Mouse (Mus musculus) megakaryocyte progenitor cell, adult 5-6 weeks (primary cell): ENCODE measurements around the gene Gm826. TPM values are rescaled to one million over a fixed set of nuclear protein-coding genes. Genes with fewer than 3 reads are reported as not detected.

Experiments
- ATAC-seq: replicated peaks from 2 replicates; pipeline ENCODE4 v1.8.0; 2016; ENCODE audit warnings: mild to moderate bottlenecking, moderate TSS enrichment, inconsistent platforms; ENCODE audit not compliant: poor library complexity
- total RNA-seq, 2 experiments: library from RNA; stranded (forward) in 1 of 2; stranded (reverse) in 1 of 2; fragments of 157-497, 149-512 nt in 1 of 2; fragments of 200-1000 nt in 1 of 2; gene quantifications; 2 replicates each; pipeline versions ENCODE4 v1.2.3 to v1.2.4; 2015 to 2017

The Gm826 gene
- total RNA-seq, 2 experiments from 2014 or later, result not detected

DNA sequence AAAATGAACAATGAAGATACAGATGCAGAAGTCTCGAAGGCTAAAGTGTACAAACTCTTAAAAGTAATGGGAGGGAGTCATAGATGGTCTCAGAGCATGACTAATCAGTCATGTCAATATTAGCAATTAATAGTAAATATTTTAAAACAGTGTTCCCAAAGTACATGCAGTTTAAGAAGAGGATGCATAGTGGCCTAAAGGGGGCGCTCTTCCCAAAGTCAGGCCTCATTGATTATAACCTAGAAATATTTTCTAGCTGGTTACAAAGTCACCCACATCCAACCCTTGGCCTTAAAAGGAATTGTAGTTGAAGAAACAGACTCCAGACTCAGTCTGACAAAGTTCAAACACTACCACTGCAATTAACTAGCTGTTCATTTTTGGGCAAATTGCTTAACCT, 20.4 kb upstream of the Gm826 start:
- no peak for ATAC-seq

DNA sequence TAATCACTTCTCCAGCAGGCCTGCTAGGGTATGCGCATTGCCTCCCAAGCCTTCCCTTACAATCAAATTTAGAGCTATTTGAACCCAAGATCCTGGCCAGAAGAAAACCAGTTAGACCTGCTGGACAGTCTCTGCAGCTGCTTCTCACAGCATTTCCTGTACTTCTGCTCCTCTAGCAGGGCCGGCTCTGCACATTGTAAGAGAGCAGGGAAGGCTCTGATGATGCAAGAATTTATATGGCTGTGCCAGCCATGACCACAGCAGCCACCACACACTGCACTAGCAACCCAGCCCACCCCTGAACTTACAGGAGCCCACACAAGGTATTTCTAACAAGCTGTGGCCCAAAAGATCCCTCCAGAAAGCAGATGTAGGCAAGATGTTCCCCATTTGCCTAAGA, 19.6 kb upstream of the Gm826 start:
- peak; percentile 92 for ATAC-seq

DNA sequence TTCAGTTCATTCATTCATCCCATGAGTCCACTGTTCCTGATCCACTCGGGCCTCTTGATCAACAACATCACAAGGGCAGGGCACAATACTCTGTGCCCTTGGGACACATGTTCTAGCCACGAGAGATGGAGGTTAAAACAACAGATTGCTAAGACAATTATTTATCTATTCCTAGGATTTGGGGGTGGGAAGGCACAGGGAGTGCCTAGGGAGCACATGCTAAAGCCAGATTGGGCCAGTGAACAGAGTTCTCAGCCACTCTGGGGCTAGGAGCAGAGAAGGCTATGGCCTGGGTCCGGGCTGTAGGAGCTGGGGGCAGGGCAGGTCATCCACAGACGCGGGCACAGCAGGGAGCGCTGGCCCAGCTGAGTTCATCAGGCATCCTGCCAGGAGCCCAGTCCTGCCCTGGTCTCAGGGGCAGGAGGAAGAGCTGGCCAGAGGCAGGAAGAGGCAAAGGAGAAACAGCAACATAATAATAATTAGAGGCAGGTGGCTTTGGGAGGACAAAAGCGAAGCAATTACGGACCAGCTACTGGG, 17.1 kb upstream of the Gm826 start:
- no peak for ATAC-seq

DNA sequence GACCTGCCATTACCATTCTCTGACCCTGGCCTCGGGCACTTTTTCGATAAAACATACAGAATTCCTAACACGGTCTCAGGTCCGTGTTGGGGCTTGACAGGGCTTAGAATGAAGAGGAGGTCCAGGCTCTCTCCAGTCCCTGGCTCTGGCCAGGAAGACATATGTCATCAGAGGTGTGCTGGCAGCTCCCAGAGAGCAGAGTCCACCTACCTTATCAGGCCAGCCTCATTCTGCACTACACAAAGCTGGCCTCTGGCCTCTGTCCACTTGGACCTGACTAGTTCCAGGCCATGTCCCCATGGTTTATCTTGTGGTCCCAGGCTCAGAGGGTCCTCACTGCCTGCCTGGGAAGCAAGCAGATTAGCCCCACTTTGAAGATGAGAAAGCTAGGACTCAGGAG, 15.6 kb upstream of the Gm826 start:
- ATAC-seq, result no peak

DNA sequence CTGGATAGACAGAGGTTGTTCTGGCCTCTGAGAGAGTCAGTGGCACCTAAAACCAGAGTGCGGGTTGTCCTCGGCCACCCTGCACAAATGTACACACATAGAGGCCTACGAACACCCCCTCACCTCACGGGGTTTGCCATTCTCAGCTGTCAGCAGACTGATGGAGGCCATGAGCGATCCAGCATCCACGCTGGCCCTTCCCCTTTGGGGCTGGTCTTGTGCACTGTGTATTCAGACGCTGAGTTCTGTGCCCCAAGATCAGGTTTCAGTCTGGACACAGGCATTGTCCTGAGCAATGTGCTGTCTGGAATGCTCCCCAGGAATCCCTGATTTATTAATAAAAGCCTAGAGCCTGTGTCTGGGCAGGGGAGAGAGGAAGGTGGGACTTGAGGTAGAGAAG, 14.8 kb upstream of the Gm826 start:
- no peak for ATAC-seq

DNA sequence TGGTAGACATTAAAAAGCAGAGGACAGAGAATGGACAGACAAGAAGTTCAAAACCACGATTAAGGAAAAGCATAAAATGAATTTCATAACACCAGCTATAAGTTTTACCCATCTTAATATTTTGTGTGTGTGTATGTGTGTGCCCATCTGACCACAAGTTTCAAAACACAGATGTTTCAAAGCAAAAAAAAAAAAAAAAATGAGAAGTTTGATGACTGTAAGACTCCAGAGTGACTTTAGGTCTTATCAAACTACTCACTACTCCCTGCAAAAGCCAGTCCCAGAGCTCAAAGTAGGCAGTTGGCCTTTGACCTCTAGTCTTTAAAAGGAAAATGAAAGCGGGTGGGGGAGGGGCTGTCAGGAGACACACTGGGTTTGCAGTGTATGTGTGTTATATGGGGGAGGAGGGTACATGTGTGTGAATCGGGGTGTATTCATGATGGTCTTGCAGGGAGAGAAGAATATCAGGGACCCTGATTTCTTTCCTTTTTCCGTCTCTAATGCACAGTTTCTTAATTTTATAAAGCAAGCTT, 14.2 kb upstream of the Gm826 start:
- peak; percentile 84 for ATAC-seq

DNA sequence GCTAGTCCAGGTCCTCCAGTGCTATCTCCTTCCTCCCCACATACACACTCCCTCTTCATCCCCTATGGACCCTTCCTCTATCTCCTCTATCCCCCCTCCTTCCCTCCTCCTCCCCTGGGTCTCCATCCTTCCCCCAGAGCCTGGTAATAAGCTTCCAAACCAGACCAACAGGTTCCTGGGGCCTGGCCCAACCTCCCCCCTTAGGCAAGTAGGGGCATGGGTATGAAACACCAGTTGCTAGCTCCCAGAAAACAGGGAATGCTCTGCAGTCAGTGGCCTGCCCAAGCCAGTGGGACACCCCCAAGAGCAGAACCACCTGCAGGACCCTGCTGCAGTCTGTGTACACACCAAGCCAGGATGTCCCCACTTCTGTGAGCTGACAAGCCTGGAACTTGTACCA, 11.7 kb upstream of the Gm826 start:
- no peak for ATAC-seq

DNA sequence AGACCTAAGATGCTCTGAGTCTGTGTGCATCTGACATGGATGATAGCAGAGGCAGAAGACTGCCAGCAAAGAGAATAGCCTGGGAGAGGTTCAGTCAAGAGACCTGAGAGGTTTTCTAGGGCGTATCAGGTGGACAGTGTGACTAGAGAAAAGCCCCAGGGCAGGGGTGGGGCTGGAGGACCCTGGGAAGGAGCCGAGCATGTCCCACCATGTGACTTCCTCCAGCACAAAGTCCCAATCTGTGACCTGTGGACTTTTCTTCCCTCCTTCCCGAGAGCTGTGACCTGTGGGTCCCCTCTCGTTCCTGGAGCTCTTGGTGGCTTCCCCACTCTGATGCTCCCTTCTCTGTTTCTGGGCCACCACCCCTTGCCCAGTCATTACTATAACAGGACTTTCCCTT, 6.2 kb upstream of the Gm826 start:
- no peak for ATAC-seq

DNA sequence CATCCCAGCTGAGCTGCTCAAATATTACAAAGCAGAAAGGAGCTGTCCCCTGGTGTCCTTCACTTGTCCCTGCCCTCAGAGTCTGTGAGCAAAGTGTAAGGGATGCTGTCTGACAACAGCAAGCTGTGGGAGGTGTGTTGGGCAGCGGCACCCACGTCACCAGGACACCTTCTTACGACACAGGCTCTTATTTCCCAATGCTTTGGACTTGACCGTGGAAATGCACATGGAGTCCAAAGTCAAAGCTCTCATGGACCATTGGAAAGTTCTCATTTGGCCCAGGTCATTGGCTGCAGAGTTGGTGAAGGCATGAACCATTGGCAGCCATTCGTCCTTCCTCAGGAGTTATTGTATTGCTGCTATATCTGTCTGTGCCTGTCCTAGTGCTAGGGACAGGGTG, 5.6 kb upstream of the Gm826 start:
- no peak for ATAC-seq

DNA sequence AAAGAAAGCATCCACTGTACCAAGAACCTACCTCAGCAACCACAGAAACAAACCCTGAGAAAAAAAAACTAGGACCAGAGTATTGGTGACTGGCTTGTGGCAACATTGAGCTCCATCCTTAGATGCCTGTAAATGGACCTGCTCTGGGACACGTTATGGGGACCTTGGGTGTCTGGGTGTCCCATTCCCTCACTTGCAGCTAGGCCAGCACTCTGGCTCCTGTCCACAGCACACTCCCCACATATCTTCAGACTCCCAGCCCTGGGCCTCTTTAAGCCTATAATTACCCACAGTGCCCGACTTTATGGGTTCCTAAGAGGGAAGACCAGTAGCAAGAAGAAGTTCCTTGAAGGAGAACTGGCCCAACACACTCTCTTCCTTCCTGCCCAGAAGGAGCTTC, 2.1 kb upstream of the Gm826 start:
- peak; percentile 16; the same call in 1 of the 2 replicates for ATAC-seq

DNA sequence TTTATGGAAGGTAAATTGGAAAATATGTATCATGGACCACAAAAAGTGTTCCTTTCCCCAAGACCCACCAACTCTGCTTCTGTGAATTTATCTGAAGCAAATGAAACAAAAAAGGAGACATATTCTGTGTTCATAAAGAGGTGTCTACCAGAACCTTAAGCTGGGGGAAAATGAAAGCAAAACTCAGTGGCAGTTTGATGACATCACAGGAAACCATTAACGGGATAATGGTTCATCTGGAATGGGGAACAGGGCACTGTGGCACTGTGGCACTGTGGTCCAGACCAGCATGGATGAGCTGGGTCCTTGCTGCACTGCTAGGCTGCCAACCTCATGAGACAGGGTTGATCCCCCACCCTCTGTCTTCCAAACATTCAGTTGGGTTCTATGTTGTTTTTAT, 1.1 kb upstream of the Gm826 start:
- ATAC-seq, result peak; percentile 90

DNA sequence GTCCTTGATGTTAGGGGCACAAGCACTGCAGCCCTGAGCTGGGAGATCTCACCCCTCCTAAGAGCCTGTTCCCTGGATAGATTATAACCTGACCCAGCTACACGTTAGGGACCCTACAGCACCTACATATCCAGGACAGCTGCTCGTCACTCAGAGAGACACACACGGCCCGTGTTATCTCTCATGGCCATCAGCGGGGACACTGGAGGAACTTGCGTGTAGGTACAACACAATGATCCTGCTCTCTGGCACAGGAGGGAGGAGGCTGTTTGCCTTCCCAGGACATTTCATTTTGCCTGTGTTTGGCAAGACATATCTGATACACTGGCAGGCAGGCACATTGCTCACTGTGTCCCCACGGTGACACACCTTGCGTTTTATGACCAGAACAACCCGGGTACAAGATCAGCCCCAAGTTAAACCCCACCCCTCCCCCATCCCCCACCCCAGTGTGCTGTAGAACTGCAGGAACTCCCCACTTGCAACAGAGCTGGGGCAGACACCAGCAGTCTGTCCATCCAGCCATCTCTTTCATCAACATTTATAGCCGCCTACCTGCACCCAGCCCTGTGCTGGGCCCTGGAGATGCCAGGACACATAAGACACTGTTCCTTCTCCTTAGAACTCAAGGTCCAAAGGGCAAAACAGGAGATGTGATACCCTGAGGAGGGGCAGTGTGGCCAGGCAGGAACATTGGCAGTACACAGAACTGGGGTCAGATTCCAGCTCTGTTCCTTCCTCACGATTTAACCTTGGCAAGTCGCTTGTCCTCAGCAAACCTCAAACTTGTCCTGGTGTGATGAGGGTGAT, 1.2 kb downstream of the Gm826 start:
- no peak for ATAC-seq

DNA sequence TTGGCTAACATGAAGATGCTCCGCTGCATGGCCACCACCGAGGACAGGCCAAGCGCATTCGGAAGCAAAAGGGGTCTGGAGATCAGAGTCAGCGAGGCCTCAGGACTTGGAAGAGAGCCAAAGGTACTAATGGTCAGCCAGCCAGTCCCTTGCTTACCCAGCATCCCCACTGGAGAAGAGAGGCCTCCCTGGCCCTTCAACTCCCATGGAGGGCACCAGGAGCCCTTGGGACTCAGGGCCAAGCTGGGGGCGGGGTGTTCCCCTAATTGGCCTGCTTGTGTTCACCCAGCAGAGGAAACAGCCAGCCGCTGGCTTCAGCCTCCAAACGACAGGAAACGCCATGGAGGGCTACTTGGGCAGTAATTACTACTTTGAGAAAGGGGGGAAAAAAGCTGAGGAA, 5.1 kb downstream of the Gm826 start:
- ATAC-seq, result peak; percentile 56

DNA sequence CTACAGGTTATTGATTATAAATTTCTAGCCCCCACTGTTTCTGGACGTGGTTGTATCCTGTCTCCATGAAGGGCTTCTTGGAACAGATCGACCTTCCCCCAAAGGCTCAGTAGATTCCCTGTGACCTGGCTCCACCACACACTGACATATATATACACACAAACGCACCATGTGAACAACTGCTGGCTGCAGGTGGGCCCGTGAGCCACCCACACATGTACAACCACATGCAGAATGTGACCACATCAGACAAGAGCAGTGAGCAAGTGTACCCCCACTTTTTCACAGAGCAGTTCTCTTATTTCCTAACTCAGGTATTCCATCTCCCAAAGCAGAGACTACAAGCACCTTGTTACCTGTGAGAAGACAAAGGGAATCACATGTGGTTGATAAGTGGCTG, 6.2 kb downstream of the Gm826 start:
- no peak for ATAC-seq

DNA sequence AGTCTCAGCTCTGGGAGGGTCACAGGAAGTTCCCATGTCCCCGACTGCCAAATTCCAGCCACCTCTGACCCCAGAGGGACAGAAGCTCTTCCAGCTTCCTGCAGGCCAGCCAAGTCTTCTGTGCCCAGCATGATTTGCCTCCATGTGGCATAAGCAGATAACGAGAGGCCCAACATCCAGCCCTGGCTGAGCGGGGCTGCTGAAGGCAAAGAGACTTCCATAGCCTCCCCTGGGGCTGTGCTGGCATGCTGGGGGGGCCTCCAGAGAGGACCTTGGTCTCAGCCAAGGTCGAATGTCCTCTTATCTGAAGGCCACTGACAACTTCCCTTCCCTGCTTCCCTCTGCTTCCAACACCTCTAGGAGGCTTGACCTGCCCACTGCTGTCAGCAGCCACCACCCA, 6.8 kb downstream of the Gm826 start:
- ATAC-seq, result peak; percentile 30; the same call in 1 of the 2 replicates

DNA sequence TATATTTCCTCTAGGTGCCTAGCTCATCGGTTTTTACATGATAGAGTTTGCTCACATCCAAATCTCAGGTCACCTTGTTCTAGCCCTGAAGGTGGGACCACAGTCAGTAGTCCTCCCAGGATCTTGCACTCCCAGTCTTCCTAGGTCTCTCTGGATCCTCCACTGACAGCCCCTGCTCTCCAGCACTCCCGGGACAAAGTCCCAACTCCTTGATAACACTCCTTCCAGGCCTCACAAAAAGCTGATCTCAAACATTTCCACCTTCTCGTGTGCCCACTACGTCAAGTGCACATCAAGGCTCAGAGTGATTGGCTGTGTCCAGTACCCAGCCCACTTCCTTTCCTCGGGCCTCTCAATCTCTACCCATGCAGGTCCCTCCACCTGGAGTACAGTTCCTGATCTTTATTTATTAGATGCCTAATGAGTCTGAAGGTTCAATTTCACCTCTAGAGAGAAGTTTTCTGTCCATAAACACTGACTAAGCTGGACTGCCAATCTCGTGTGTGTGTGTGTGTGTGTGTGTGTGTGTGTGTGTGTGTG, 8.8 kb downstream of the Gm826 start:
- no peak for ATAC-seq

DNA sequence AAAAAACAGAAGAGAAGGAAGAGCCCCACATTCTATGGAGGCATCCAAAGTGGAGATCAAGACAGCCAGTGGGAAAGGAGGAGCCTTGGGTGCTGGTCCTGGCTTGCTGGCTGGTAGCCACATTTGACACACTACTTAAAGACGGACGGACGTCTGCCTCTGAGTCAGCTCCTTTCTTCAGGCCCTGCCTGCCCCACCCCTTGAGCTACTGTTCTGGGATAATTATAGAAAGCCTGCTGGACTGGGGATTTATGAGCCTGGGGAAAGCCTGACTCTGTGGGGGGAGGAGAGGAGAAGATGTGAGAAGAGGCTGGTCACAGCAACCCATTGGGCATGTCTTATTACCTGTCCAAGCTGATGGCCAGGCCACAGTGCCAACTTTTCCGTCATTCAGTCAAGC, 12.1 kb downstream of the Gm826 start:
- no peak for ATAC-seq

DNA sequence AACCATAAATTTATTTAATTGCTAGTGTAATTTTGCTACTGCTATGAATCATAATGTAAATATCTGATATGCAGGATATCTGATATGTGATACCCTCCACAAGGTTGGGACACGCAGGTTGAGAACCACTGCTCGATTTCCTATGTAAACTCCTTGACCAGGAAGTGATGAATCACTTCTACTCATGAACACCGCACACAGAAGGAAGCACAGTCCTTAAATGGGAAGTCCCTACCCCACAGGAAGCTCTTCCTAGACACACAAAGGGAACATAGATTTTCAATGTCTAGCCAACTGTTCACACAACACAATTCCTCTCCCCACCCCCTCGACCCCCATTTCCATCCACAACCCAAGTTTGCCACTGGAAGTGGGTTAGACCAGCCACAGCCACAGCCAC, 15.7 kb downstream of the Gm826 start:
- peak; percentile 69 for ATAC-seq

DNA sequence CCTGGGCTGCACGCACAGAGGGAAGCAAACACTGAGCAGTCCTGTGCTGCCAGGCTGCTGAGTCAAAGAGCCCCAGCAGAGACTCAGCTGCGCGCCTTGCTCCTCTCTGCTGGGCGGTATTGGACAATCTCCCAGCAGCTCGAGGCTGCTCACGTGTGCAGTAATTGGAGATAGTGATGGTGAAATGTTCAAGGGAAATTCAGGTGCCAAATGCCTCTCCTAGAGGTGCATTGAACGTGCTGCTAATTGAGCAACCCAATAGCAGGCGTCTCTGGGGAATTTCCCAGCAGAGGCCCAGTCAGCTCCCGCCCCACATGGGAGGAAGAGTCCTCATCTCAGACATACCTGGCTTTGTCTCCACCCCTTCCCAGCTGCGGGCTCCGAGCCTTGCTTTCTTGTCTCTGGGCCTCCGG, 20.4 kb downstream of the Gm826 start:
- no peak for ATAC-seq

DNA sequence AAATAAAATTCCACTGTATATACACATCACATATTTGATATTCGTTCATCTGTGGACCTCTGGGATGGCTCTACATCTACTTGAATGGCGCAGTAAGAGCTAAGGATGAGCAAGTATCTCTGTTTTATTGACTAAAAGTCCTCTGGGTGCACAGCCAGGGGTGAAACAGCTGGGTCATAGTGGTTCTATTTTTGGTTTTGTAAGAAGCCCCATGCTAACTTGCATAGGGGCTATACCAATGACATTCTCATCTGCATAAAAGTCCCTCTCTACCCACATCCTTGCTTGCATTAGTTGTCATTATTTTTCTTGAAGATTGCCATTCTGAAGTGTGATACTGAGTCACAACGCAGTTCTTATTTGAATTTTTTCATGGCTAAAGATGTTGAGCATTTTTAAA, 28.9 kb downstream of the Gm826 start:
- no peak for ATAC-seq

DNA sequence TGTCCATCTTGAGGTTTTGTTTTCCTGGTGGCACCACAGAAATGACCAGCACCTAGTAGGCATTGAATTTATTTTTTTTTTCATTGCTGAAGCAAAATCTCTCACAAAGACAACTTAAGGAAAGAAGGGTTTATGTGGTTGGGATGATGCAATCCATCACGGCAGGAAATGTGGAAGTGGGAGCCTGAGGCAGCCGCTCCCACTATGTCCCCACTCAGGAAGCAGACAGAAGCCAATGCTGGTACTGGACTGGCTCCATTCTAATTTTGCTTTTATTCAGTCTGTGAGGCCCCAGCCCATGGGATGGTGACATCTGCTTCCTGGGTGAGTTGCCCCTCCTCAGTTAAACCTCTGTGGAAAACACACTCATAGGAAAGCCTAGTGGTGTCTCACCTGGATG, 30.0 kb downstream of the Gm826 start:
- peak; percentile 99 for ATAC-seq

DNA sequence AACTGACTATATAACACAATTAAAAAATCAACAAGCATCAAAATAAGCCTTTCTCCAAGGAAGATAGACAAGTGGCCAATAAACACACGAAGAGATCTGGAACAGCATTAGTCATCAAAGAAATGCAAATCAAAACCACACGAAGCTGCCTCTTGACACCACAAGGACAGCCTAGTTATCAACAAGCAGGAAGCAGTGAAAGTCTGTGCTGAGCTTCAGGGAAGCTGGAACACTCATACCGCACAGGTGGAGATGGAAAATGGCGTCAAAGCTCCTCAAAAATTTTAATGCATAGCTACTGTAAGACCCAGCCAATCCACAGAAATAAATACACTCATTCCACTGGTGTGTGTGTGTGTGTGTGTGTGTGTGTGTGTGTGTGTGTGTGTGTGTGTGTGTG, 31.9 kb downstream of the Gm826 start:
- ATAC-seq, result no peak
